Mouse (Mus musculus) retina, adult 2 months (tissue): ENCODE data around the gene Abhd17c.
"Not testable (repeated sequence)": the region's sequence is repeated elsewhere in the genome, so short reads cannot be mapped to it uniquely, and the experiment has no call there.

ENCODE experiments used
- DNase-seq: peaks from one replicate; pipeline ENCODE4 v3.0.0-alpha.2; 2012; ENCODE audit warnings: low read depth, low spot score

The Abhd17c gene

DNA sequence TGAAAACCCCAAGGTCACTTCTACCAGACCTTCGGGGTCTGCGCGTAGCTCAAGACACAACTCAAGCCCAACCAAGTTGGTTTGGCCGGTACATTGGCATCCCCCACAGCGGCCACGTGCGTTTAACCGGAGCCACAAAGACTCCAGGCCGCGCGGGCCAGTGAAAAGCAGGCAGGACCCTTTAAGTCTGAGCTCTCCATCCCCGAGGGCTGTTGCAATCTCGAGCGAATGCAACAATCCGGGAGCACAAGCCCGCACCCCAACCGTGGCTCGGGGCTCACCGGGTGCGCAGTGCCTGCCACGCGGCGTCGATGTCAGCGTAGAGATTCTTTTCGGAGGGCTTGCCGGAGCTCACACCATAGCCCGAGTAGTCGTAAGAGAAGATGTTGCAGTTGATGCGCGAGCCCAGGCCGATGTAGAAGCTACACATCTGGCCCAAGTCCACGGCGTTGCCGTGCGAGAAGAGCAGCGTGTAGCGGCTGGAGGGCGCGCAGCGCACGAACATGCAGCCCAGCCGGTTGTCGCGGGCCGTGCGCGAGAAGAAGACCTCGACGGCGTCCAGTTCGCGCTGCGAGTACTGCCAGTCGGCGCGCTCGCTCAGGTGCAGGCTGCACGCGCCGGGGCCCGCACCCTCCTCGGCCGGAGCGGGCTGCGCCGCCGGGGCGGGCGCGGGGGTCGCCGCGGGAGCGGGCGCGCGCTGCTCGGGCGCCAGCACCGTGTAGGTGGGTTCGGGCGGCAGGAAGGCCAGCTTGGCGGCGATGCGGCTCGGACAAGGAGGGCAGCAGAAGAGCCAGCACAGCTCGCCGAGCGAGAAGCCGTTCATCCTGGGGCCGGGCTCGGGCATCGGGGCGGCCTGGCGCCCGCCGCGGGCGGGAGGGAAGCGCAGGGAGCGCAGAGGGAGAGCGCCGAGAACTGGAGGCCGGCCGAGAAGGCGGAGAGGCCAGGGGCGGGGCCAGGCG lies at the start of gene Abhd17c:
Gene Abhd17c (minus strand): TSS at position 893 of the 959 bp plus-strand sequence.
- peak; percentile 20 for DNase-seq

DNA sequence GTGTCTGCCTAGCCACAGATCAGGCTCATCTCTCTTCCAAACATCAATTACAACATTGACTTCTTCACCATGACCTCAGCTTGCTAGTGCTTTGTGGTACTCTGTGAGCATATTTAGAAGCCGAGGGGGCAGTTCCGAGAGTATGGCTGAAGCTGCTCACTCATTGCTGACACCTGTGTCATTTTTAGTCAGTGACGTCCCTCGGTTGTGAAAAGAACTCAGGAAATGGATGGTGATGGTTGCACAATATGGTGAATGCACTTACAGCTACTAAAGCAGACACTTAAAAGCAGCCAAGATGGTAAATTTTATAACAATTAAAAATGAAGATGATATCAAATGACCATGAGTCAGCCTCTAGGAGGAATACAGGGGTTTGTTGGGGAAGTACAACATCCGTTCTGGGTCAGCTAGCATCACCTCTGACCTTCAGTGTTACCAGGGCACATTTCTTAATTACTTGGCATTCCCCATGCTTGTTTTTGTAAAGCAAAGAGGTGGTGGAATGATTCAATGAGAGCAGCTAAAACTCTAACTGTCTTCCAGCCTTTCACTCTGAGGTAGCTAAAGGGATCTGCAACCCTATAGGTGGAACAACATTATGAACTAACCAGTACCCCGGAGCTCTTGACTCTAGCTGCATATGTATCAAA lies 45.6 kb upstream of the Abhd17c start:
- no peak for DNase-seq

DNA sequence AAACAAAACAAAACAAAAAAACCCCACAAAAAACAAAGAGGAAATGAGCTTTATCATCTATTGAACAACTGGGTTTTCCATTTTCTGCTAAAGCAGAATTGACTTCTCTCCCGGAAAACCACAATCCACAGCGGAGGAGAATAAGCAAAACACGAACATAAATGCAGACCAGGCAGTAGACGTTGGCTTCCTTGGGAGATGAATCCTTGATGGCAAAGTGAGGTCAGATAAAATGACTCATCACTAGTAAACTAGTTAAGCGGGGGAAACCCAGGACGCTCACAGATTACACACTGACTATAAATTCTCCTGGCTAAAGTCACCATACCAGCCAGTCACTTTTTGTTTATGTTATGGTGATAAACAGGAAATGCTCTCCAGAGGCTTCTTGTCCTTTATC lies 44.5 kb upstream of the Abhd17c start:
- DNase-seq: no peak

DNA sequence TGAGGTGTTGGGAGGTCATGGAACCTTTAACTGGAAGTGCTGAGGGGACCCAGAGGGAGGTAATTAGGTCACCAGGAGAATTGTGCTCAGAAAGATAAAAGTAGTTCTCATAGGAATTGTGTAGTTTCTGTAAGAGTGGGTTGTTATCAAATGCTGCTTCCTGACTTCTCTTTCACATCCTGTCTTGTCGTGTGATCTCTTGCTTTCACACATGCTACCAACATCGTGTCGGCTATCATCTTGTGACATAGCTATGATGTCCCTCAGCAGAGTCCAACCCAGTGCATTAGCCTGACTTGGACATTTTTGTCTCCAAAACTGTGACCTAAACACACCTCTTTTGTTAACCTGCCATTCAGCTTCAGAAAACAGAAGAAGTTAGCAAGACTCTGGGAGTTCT lies 40.6 kb upstream of the Abhd17c start:
- no peak for DNase-seq

DNA sequence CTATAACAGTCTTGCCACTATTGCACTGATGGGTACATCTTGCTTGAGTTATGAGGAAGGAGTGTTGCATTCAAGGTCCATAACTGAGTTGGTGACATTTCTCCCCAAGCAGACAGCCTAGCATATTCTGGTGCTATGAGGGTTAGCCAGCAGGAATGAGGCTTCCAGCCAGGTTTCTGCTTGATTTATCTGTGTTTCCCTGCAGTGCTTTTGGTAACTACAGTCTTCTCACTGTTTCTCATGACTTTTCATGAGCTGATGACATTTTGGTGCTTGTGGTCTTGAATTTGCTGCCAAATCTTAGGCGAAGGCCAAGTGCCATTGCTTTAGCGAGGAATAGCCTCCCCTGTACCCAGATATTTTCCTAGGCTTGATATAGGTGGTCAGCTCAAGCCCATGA lies 39.8 kb upstream of the Abhd17c start:
- no peak for DNase-seq

DNA sequence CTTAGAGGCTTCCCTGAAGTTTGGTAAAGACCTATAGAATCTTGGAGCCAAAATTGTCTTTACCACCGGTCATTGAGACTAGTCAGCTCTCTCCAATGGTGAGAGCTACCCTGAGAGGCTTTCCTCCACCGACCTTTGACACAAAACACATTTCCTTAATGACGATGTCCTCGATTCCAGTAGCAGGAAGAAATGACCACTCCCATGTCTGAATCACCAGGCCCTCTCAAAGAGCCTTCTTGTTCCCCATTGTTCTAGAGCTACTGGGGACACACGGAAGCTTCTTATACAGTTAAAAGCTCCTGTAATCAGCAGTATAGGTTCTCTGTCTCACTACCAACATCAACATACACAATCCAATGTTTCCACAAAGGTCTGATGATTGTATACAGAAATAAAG lies 36.5 kb upstream of the Abhd17c start:
- DNase-seq: no peak

- no peak for DNase-seq
Observed at GRCm38 (mm10) chr7:84185196-84185595, 33.5 kb upstream of the Abhd17c start.

GRCm38 (mm10) chr7:84184703-84185102 lies 33.0 kb upstream of the Abhd17c start:
- DNase-seq: no peak

DNA sequence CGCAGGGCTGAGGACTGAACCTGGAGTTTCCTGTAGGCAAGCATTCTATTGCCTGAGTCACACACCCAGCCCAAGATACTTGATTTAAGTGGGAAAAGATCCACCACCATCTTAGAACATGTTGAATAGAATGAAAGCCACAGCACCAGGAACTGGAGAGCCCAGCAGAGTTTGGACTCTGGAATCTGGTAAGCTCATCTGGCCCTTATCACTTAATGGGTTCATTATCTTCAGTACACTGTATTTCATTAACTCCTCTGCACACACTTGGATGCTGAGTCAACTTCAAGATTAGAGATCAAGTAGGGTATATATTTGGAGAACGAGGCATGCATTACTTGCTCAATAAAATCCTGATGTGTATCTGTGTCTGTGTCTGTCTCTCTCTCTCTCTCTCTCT lies 27.1 kb upstream of the Abhd17c start:
- DNase-seq: not testable (repeated sequence)

- no peak for DNase-seq
Observed at GRCm38 (mm10) chr7:84174655-84175448, 23.2 kb upstream of the Abhd17c start.

DNA sequence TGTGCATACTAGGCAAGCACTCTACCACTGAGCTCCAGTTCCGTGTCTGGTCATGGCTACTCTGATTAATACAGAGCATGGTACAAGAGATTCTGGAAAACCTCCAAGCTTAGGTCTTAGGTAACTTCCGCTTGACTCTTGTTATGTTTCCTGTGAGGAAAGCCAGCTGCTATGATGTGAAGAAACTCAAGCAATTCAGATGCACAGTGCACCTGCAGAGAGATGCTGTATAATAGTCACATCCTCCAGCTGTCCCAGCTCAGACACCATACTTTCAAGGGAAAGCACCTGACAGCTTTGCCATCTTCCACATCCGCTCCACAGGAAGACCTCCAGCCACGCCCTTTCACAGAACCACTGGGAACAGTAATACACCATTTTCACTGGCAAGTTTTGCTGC lies 21.7 kb upstream of the Abhd17c start:
- DNase-seq: no peak

GRCm38 (mm10) chr7:84171177-84171787 lies 19.6 kb upstream of the Abhd17c start:
- no peak for DNase-seq

DNA sequence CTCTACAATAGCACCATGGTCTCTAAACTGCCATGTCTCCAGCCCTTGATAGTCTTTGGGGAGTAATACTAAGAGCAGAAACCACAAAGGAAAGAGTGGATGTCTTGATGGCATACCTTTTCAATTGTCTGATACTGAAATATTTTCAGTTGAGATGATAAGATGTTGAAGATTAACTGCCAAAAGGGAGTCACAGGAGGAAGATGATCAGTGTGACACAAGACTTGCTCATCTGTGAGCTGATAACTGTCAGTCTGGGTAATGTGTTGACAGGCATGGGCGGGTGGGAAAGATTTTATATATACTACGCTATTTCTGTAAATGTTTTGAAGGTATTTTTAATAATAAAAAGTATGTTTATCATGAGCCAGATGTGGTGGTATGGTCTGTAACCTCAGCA lies 16.7 kb upstream of the Abhd17c start:
- no peak for DNase-seq

DNA sequence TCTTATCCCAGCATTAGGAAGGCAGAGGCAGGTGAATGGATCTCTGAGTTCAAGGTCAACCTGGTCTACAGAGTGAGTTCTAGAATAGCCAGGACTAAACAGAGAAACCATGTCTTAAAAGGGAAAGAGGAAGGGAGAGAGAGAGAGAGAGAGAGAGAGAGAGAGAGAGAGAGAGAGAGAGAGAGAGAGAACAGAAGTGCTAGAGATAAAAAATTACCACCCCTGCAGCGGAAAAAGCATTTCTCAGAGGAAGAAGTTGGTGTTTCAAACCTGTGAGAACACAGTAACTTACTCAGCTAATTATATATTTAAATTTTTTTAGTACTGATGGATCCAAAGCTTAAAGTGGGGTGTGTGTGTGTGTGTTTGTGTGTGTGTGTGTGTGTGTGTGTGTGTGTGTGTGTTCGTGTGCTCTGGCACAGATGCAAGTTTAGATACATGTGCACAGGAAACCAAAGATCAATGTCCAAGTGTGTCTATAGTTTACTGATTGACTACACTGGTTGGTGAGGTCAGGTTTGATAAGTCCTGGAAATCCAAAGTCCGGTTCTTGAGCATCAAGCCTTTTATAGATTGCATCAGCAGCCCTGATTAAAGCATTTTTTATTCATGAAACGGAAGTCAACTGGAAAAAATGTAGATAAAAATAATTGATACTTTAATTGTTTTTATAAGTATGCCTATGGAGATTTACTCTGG lies 15.2 kb upstream of the Abhd17c start:
- no peak for DNase-seq

DNA sequence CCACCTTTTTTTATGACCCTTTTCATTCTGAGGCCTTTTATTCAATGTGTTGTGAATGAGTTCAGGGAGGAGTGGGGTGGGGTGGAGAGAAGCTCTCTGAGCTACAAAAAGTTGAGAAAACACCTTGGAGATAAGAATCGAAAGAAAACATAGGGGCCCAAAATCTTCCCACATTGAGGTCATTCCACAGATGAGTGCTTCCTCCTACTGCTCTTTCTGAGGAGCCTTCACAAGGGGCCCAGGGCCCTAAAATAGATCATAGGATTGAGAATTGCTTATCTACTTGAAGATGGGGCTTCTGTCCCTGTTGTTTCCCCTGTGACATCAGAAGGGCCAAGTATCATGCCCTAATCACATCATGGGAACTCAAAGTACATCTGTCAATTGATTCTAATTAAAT lies 14.3 kb upstream of the Abhd17c start:
- no peak for DNase-seq

DNA sequence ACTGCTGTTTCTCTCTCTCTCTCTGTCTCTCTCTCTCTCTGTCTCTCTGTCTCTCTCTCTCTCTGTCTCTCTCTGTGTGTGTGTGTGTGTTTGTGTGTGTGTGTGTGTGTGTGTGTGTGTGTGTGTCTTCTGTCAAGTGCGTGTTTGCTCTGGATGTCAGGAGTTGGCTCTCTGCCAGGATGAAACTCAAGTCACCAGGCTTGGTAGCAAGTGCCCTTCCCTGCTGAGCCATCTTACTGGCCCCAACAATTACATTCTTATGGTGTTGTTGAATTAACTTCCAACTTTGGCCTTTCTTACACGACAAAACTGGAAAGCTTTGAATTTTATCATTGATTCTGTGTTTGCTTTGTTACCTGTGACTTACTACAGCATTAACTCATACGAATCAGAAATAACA lies 13.6 kb upstream of the Abhd17c start:
- no peak for DNase-seq

DNA sequence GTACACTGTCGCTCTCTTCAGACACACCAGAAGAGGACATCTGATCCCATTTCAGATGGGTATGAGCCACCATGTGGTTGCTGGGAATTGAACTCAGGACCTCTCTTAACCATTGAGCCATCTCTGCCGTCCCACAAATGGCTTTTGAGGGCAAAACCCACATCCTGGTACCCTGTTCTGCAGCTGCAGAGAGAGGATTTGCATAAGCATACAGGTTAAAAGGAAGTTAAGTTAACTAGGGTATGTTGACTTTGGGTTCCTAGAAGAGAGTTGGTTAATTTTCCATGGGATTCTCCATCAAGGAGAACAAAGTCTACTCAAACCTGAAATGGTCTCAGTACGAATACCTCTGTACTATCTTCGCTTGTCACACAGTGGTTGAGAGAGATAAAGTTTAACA lies 13.2 kb upstream of the Abhd17c start:
- no peak for DNase-seq

DNA sequence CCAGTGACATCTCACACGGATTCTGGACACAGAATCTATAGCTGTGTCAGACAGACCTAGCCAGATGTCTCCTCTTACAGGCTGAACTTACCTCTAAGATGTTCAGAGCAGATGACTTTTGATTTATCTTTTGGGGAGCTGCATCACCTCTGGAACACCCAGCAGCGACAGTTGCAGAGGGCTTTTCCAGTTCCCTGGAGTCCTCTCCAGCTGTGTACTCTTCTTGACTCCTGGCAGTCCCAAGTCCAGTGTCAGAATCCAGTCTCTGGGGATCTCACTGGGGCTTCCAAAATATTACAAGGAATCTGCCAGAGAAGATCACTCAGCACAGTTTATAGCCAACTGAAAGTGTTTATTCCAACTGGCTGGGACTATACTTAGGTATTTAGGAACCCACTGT lies 12.7 kb upstream of the Abhd17c start:
- no peak for DNase-seq

DNA sequence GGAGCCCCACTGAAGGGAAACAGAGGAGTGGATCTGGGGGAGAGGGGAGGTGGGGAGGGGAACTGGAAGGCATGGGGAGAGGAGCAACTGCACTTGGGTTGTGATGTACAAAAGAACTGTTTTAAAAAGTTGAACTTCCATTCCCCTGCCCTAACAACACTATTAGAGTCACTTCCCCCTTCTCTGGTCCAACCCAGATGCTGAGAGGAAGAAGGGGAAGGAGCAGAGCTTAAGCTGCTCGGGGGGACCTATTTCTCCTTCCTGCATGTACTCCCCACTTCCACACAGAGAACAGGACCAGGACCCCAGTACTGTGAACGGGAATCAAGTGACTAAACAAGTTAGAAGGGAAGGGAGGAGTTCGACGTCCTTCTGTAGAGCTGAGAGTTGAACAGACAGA lies 11.9 kb upstream of the Abhd17c start:
- DNase-seq: no peak

GRCm38 (mm10) chr7:84159414-84159813 lies 7.7 kb upstream of the Abhd17c start:
- DNase-seq: no peak

- DNase-seq: no peak
Observed at GRCm38 (mm10) chr7:84153821-84154220, 2.1 kb upstream of the Abhd17c start.
